Mouse (Mus musculus): Measurements from ENCODE around the gene 9530053A07Rik. TPM values are rescaled to one million over a fixed set of nuclear protein-coding genes. Genes with fewer than 3 reads are reported as not detected.
"Not testable (repeated sequence)": the region's sequence is repeated elsewhere in the genome, so short reads cannot be mapped to it uniquely, and the experiment has no call there.

The 9530053A07Rik gene
- polyA plus RNA-seq (2016; fragmentation: Nextera tagmentation; extraction: Ambion mirVana) = 0.05 and 0.10 TPM in 2 replicates

DNA sequence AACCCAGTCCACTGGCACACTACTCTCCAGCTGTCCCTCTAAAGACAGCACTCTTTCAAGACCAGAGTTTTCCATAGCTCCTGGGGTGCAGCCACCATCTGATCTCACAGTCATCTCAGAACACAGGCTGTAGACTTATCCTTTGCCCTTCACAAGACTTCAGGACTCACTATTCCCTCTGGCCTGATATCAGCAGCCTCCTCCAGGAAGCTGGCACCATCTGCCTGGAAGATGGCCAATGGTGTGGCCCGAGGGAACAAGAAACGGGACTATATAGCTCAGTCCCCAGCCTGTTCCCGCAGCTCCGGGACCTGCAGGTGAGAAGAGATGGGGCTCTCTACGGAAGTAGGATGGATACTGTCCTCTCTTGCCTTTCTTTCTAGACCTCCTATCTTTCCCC, at the start of gene 9530053A07Rik:
TSS of gene 9530053A07Rik (plus strand) at position 301 of the 400 bp plus-strand sequence.
- DNase-seq (ENCODE audit: extremely low spot score, low spot score) = no peak
- WGBS = 77% methylated on average over 5 of the region's 5 CpGs
- no peaks in the 10 kb centered on the region for H3K4me1 ChIP-seq
- H3K9me3 ChIP-seq = no peaks in the 10 kb centered on the region; the same call in 1 of the 2 replicates
- no peak within 1 kb of the TSS for H3K27ac ChIP-seq
- H3K4me3 ChIP-seq = no peak within 1 kb of the TSS
- no peaks in the 10 kb centered on the region for H3K36me3 ChIP-seq (replicated peaks)
- no peaks in the 10 kb centered on the region for H3K27me3 ChIP-seq (ENCODE audit: poor library complexity, severe bottlenecking)

DNA sequence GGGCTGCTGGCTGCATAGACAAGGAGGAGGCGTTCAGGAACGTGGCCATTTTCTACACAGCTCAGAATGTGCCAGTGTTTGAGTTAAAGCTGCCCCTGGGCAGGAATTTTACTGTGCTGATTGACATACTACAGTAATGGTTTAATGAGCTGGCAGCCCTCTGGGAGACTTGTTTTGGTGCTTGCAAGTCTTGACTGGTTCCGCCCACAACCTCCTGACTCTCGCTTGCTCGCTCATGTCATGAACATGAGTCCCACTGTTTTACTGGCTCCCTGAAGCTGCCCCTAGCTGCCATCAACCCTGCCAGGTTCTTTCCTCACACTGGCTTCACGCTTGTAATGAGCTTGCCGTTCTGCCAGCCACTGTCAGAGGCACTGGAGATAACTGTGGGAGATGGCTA, 45.1 kb upstream of the 9530053A07Rik start:
- Histone ChIP-seq H3K4me3 (no peak overlapping the region), H3K27ac (no peak overlapping the region), H3K9me3 (peaks cover 7% of the 10 kb centered on the region; the same call in 1 of the 2 replicates), H3K4me1 (no peaks in the 10 kb centered on the region), H3K36me3 (replicated peaks) (no peaks in the 10 kb centered on the region), H3K27me3 (ENCODE audit: poor library complexity, severe bottlenecking) (no peaks in the 10 kb centered on the region)
- 93% methylated on average over 7 of the region's 7 CpGs for WGBS
- no peak for DNase-seq (ENCODE audit: extremely low spot score, low spot score)

DNA sequence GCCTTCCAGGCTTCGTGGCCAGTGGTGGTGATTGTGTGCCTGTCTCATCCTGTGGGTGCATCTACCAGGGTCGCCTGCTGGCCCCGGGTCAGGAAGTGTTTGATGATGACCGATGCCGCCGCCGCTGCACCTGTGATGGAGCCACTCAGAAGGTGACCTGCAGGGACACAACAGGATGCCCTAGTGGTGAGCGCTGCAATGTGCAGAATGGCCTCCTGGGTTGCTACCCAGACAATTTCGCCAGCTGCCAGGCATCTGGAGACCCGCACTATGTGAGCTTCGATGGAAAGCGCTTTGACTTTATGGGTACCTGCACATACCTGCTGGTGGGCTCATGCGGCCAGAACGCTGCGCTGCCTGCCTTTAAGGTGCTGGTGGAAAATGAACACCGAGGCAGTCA, 43.0 kb upstream of the 9530053A07Rik start:
- Histone ChIP-seq H3K27ac (no peak overlapping the region), H3K36me3 (replicated peaks) (no peaks in the 10 kb centered on the region), H3K9me3 (peaks cover 7% of the 10 kb centered on the region; the same call in 1 of the 2 replicates), H3K27me3 (ENCODE audit: poor library complexity, severe bottlenecking) (no peaks in the 10 kb centered on the region), H3K4me3 (no peak overlapping the region), H3K4me1 (no peaks in the 10 kb centered on the region)
- WGBS = 84% methylated on average over 16 of the region's 16 CpGs
- no peak for DNase-seq (ENCODE audit: extremely low spot score, low spot score)

DNA sequence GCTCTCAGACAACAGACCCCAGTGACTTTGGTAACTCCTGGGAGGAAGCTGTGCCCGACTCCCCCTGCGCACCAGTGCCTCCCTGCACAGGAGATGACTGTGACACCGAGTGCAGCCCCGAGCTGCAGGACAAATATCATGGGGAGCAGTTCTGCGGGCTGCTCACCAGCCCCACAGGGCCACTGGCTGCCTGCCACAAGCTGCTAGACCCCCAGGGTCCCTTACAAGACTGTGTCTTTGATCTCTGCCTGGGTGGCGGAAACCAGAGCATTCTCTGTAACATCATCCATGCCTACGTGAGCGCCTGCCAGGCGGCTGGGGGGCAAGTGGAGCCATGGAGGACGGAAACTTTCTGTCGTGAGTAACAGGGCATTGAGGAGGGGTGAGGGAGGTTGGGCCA, 35.7 kb upstream of the 9530053A07Rik start:
- Histone ChIP-seq H3K36me3 (replicated peaks) (no peaks in the 10 kb centered on the region), H3K4me1 (peaks cover 6% of the 10 kb centered on the region; the same call in 1 of the 2 replicates), H3K4me3 (no peak overlapping the region), H3K9me3 (peaks cover 2% of the 10 kb centered on the region; the same call in 1 of the 2 replicates), H3K27ac (no peak overlapping the region), H3K27me3 (ENCODE audit: poor library complexity, severe bottlenecking) (no peaks in the 10 kb centered on the region)
- DNase-seq (ENCODE audit: extremely low spot score, low spot score) = no peak
- 53% methylated on average over 11 of the region's 11 CpGs for WGBS

DNA sequence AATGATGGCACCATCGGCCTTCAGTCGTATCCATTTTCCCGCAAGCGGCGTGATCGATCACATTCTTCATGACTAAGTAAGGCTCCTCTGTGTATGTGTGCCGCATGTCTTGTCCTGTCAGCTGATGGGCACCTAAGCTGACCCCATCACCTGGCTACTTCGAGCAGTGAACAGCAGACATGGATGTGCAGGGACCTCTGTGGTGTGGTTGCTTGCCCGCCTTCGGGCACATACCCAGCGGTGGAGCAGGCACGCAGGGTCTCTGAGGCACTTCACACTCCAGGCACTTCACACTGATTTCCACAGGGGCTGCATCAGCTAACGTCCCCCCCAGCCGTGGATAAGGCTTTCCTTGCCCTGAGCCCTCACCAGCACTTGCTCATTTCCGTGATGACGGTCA, 30.2 kb upstream of the 9530053A07Rik start:
- Histone ChIP-seq H3K36me3 (replicated peaks) (no peaks in the 10 kb centered on the region), H3K4me3 (no peak overlapping the region), H3K27me3 (ENCODE audit: poor library complexity, severe bottlenecking) (peaks cover 7% of the 10 kb centered on the region; the same call in 1 of the 2 replicates), H3K4me1 (no peaks in the 10 kb centered on the region), H3K9me3 (peaks cover 24% of the 10 kb centered on the region), H3K27ac (no peak overlapping the region)
- 91% methylated on average over 16 of the region's 16 CpGs for WGBS
- DNase-seq (ENCODE audit: extremely low spot score, low spot score) = no peak

DNA sequence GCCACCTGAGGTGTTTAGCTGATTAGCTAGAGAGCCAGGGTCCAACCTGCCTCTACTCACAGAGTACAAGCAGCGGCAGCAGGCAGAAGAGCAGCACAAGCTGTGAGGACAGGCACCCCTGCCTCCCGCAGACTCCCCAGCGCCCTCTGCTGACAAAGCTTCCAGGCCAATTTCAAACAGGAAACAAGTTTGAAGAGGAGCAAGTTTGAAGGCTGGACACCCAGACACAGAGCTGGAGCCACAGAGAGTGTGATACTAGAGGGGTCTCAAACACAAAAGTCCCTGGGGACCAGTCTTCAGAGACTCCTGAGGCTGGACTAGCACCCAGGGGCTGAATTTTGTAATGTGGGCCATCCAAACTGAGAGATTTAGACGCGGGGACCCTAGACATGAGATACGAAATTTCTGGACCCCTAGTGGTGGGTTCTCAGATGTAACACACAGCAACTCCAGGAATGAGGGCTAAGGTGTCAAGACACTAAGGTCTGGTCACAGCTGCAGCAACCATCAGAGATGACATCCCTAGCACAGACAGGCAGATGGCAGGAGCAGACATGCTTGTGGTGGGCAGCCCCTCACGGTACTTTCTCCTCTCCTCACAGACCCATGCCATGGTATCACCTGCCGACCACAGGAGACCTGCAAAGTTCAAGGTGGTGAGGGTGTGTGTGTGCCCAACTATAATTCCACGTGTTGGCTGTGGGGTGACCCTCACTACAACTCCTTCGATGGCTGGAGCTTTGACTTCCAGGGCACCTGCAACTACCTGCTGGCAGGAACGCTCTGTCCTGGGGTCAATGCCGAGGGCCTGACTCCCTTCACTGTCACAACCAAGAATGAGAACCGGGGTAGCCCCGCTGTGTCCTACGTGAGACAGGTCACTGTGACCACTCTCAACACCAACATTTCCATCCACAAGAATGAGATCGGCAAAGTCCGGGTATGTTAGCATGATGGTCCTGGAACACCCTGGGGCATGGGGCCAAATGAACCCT, 28.4 kb upstream of the 9530053A07Rik start:
- H3K4me1 ChIP-seq = peaks cover 9% of the 10 kb centered on the region; the same call in 1 of the 2 replicates
- peaks cover 20% of the 10 kb centered on the region for H3K27me3 ChIP-seq (ENCODE audit: poor library complexity, severe bottlenecking)
- WGBS = 64% methylated on average over 17 of the region's 17 CpGs
- peaks cover 24% of the 10 kb centered on the region for H3K9me3 ChIP-seq
- no peaks in the 10 kb centered on the region for H3K36me3 ChIP-seq (replicated peaks)
- DNase-seq (ENCODE audit: extremely low spot score, low spot score) = no peak
- no peak overlapping the region for H3K4me3 ChIP-seq
- no peak overlapping the region for H3K27ac ChIP-seq

DNA sequence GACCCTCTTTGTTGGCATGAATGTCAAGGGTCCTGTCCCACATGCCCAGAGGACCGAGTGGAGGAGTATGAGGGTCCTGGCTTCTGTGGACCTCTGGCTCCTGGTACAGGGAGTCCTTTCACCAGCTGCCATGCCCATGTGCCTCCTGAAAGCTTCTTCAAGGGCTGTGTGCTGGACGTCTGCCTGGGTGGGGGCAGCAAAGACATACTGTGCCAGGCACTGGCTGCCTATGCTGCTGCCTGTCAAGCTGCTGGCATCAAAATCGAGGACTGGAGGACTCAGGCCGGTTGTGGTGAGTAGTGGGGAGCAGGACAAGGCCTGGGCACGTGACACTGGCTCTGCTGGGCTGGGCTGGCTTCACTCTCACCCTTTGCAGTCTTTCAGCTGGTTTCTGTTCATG, 26.3 kb upstream of the 9530053A07Rik start:
- Histone ChIP-seq H3K27me3 (ENCODE audit: poor library complexity, severe bottlenecking) (peaks cover 20% of the 10 kb centered on the region), H3K9me3 (peaks cover 24% of the 10 kb centered on the region)
- H3K27ac ChIP-seq; H3K36me3 ChIP-seq (replicated peaks); DNase-seq (ENCODE audit: extremely low spot score, low spot score); H3K4me1 ChIP-seq; H3K4me3 ChIP-seq: not testable (repeated sequence)
- WGBS = 55% methylated on average over 5 of the region's 5 CpGs

DNA sequence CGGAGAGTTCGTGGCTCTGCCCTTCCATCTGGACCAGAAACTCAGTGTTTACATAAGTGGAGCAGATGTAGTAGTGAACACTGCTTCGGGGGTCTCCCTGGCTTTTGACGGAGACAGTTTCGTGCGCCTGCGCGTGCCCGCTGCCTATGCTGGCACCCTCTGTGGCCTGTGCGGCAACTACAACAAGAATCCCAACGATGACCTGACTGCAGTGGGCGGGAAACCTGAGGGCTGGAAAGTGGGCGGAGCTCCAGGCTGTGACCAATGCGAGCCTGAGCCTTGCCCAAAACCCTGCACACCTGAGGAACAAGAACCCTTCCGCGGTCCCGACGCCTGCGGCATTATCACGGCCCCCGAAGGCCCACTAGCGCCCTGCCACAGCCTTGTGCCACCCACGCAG, 24.6 kb upstream of the 9530053A07Rik start:
- Histone ChIP-seq H3K36me3 (replicated peaks) (no peaks in the 10 kb centered on the region), H3K4me1 (peaks cover 9% of the 10 kb centered on the region; the same call in 1 of the 2 replicates), H3K27ac (no peak overlapping the region), H3K9me3 (peaks cover 11% of the 10 kb centered on the region), H3K27me3 (ENCODE audit: poor library complexity, severe bottlenecking) (peaks cover 20% of the 10 kb centered on the region), H3K4me3 (peak overlapping the region; percentile 35)
- DNase-seq (ENCODE audit: extremely low spot score, low spot score) = peak; percentile 33
- 5% methylated on average over 23 of the region's 23 CpGs for WGBS

DNA sequence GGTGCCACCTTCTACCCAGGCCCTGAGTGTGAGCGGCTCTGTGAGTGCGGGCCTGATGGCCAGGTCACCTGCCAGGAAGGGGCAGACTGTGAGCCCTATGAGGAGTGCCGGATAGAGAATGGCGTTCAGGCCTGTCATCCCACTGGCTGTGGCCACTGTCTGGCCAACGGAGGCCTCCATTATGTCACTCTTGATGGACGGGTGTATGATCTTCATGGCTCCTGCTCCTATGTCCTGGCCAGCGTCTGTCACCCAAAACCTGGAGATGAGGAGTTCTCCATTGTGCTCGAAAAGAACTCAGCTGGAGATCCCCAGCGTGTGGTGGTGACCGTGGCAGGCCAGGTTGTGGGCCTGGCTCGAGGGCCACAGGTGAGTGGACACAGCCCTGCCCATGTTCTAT, 23.0 kb upstream of the 9530053A07Rik start:
- 91% methylated on average over 11 of the region's 11 CpGs for WGBS
- no peak for DNase-seq (ENCODE audit: extremely low spot score, low spot score)
- peaks cover 9% of the 10 kb centered on the region; the same call in 1 of the 2 replicates for H3K4me1 ChIP-seq
- peaks cover 20% of the 10 kb centered on the region for H3K27me3 ChIP-seq (ENCODE audit: poor library complexity, severe bottlenecking)
- no peak overlapping the region for H3K27ac ChIP-seq
- H3K4me3 ChIP-seq = no peak overlapping the region
- H3K9me3 ChIP-seq = no peaks in the 10 kb centered on the region
- no peaks in the 10 kb centered on the region for H3K36me3 ChIP-seq (replicated peaks)

DNA sequence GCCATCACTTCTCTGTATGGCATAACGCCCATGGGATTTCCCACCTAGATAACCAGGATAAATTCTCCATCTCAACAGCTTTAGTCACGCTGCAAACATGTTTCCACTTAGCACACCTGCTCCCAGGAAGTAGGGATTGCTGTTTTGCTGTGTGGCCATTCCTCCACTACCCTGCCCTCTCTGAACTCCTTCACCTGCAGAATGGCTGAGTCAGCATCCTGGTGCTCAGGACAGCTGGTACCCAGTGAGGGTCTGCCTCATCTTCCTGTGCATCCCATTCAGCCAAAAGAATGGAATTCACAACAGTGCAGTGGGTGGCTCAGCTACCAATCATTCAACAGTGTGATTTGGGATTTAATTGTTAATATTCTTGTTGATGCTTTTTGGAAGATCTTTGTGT, 14.6 kb upstream of the 9530053A07Rik start:
- 76% methylated on average over 2 of the region's 2 CpGs for WGBS
- no peak overlapping the region for H3K4me3 ChIP-seq
- H3K27me3 ChIP-seq (ENCODE audit: poor library complexity, severe bottlenecking) = no peaks in the 10 kb centered on the region
- no peak for DNase-seq (ENCODE audit: extremely low spot score, low spot score)
- H3K4me1 ChIP-seq = no peaks in the 10 kb centered on the region
- no peaks in the 10 kb centered on the region for H3K36me3 ChIP-seq (replicated peaks)
- no peak overlapping the region for H3K27ac ChIP-seq
- H3K9me3 ChIP-seq = no peaks in the 10 kb centered on the region

DNA sequence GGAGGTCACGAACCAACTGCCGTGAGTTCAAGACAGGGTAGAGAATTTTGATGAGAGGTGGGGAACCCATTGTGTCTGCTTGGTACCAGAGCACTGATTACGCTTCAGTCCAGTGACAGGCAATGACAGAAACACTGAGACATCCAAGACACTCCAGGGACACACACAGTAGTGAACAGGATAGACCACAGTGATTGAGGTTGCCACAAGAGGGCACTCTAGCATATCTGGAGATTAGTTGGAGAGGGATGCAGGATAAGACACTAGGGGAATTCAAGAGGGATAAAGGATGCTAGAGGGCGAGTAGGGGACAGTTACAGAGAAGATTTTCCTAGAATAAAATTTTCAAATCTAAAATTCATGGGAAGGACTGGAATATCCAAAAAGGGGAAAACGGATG, 8.3 kb downstream of the 9530053A07Rik start:
- WGBS = 55% methylated on average over 5 of the region's 5 CpGs

DNA sequence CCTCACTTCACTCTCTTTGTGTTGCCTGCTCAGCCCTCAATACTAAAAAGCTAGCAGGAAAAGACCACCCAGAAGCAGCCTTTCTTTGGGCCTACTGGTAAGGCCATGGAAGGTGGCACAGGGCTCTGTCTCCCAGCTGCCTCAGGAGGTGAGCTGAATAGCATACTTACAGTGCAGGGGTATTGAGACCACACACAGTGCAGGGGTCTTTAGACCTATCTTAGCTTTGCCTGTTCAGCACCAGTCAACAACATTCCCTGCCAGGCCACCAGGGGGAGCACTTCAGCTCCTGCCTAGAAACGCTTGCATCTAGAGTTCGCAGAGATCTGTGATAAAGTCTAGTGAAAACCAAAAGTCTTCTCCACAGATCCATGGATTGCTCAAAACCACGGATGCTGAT, 19.0 kb downstream of the 9530053A07Rik start:
- Histone ChIP-seq H3K4me3 (no peak overlapping the region), H3K27me3 (ENCODE audit: poor library complexity, severe bottlenecking) (peaks cover 11% of the 10 kb centered on the region), H3K9me3 (peaks cover 11% of the 10 kb centered on the region), H3K4me1 (peaks cover 10% of the 10 kb centered on the region), H3K27ac (peak overlapping the region; percentile 54), H3K36me3 (replicated peaks) (no peaks in the 10 kb centered on the region)
- WGBS = 23% methylated on average over 3 of the region's 3 CpGs
- DNase-seq (ENCODE audit: extremely low spot score, low spot score) = peak; percentile 81

More for the DNA sequence above, 8.3 kb downstream of the 9530053A07Rik start:
- H3K9me3 ChIP-seq = peaks cover under 1% of the 10 kb centered on the region; the same call in 1 of the 2 replicates
- H3K27me3 ChIP-seq (ENCODE audit: poor library complexity, severe bottlenecking) = no peaks in the 10 kb centered on the region
- H3K4me3 ChIP-seq = no peak overlapping the region
- no peak overlapping the region for H3K27ac ChIP-seq
- no peaks in the 10 kb centered on the region for H3K36me3 ChIP-seq (replicated peaks)
- no peak for DNase-seq (ENCODE audit: extremely low spot score, low spot score)
- no peaks in the 10 kb centered on the region for H3K4me1 ChIP-seq

DNA sequence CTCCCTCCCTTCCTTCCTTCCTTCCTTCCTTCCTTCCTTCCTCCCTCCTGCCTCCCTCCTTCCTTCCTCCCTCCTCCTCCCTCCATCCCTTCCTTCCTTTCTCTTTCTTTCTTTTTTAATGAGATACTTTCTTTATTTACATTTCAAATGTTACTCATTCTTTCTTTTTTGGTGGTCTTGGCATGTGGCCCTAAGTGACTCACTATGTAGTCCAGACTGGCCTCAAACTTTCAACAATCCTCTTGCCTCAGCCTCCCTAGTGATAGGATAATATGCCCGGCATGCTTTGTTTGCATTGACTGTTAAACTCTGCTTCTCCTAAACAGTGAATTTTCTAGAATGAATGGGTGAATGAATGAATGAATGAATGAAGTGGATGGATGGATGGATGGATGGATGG, 20.6 kb downstream of the 9530053A07Rik start:
- Histone ChIP-seq H3K4me3 (no peak overlapping the region), H3K27me3 (ENCODE audit: poor library complexity, severe bottlenecking) (peaks cover 11% of the 10 kb centered on the region), H3K4me1 (peaks cover 10% of the 10 kb centered on the region), H3K36me3 (replicated peaks) (no peaks in the 10 kb centered on the region), H3K27ac (no peak overlapping the region), H3K9me3 (no peaks in the 10 kb centered on the region)
- 97% methylated on average over 1 of the region's 1 CpGs for WGBS
- DNase-seq (ENCODE audit: extremely low spot score, low spot score) = no peak
